8 mouse cellular contexts compared by ENCODE assay signal in genomic region chr12:21227076-21227980, GRCm38 (mm10). TPM values are rescaled to one million over a fixed set of nuclear protein-coding genes. Genes with fewer than 3 reads are reported as not detected.
DNase-seq lines count a peak whose midpoint lies in the region; ATAC-seq and TF ChIP-seq lines count a peak whose summit lies in the region.

No protein-coding gene starts in this region.

- ATAC-seq in heart, embryonic 11.5 days (replicated peaks; ENCODE audit: insufficient number of reproducible peaks, low FRiP score, low TSS enrichment) = peak; percentile 51
- peak; percentile 61 for ATAC-seq in kidney, embryonic 16.5 days (ENCODE audit: low FRiP score, low TSS enrichment)
- peak; percentile 79 for ATAC-seq in stomach, embryonic 16.5 days (ENCODE audit: insufficient read depth, low FRiP score)

- 24% methylated on average over 6 of the region's 6 CpGs for WGBS in heart, embryonic 11.5 days (ENCODE audit: insufficient replicate concordance)
- 54% methylated on average over 6 of the region's 6 CpGs for WGBS in kidney, embryonic 16.5 days
- WGBS in stomach, embryonic 16.5 days = 48% methylated on average over 6 of the region's 6 CpGs

- peaks cover 12% of the 10 kb centered on the region for H3K4me1 ChIP-seq in heart, embryonic 11.5 days (ENCODE audit: control insufficient read depth, insufficient read depth, low read length)
- H3K4me1 ChIP-seq in kidney, embryonic 16.5 days (ENCODE audit: insufficient read depth, low read length) = peaks cover 12% of the 10 kb centered on the region; the same call in 1 of the 2 replicates
- peaks cover 10% of the 10 kb centered on the region for H3K4me1 ChIP-seq in stomach, embryonic 16.5 days (ENCODE audit: control insufficient read depth, insufficient read depth, low read length)

- H3K4me2 ChIP-seq in heart, embryonic 11.5 days = no peak overlapping the region
- H3K4me2 ChIP-seq in kidney, embryonic 16.5 days (replicated peaks; ENCODE audit: low read depth, low read length) = no peak overlapping the region
- no peak overlapping the region for H3K4me2 ChIP-seq in stomach, embryonic 16.5 days (ENCODE audit: low read depth, low read length)

- H3K27ac ChIP-seq in layer of hippocampus, adult 2 months = peak overlapping the region; percentile 81
- H3K27ac ChIP-seq in heart, embryonic 11.5 days (ENCODE audit: low read depth, low read length) = peak overlapping the region; percentile 32; the same call in 1 of the 2 replicates
- H3K27ac ChIP-seq in kidney, embryonic 16.5 days (ENCODE audit: low read length) = 0 out of 2 replicates have a peak overlapping the region, but pooled peaks have one; percentile 26
- H3K27ac ChIP-seq in stomach, embryonic 16.5 days (ENCODE audit: low read length) = peak overlapping the region; percentile 53

- H3K27me3 ChIP-seq in heart, embryonic 11.5 days (ENCODE audit: control insufficient read depth, insufficient read depth, low read length) = no peaks in the 10 kb centered on the region
- no peaks in the 10 kb centered on the region for H3K27me3 ChIP-seq in kidney, embryonic 16.5 days (ENCODE audit: insufficient read depth, low read length)
- H3K27me3 ChIP-seq in stomach, embryonic 16.5 days (ENCODE audit: control insufficient read depth, insufficient read depth, low read length) = no peaks in the 10 kb centered on the region

- DNase-seq in layer of hippocampus, adult 2 months (ENCODE audit: low spot score in 2 of 2) = peak; percentile 24 to 30
- no peak for DNase-seq in layer of hippocampus, adult 8-10 months (ENCODE audit: low spot score in 2 of 2)
- peak; percentile 3 for DNase-seq in T-cell, adult 2 months (ENCODE audit: low spot score)
- peak; percentile 57 to 66 for DNase-seq in cerebellum, postnatal 36 days
- peak; percentile 80 to 87 for DNase-seq in lung, postnatal 4 days

- H3K36me3 ChIP-seq in heart, embryonic 11.5 days (ENCODE audit: control insufficient read depth, insufficient read depth, low read length) = peaks cover 8% of the 10 kb centered on the region; the same call in 1 of the 2 replicates
- peaks cover 17% of the 10 kb centered on the region; the same call in 1 of the 2 replicates for H3K36me3 ChIP-seq in kidney, embryonic 16.5 days (ENCODE audit: insufficient read depth, low read length)
- no peaks in the 10 kb centered on the region for H3K36me3 ChIP-seq in stomach, embryonic 16.5 days (ENCODE audit: control insufficient read depth, insufficient read depth, low read length)

- no peak overlapping the region for H3K4me3 ChIP-seq in layer of hippocampus, adult 2 months
- H3K4me3 ChIP-seq in heart, embryonic 11.5 days (ENCODE audit: low read depth, low read length) = no peak overlapping the region
- H3K4me3 ChIP-seq in kidney, embryonic 16.5 days (ENCODE audit: low read length) = no peak overlapping the region
- H3K4me3 ChIP-seq in stomach, embryonic 16.5 days (replicated peaks; ENCODE audit: low read length) = no peak overlapping the region

- no peaks in the 10 kb centered on the region for H3K9me3 ChIP-seq in heart, embryonic 11.5 days (replicated peaks; ENCODE audit: control insufficient read depth, low read length)
- H3K9me3 ChIP-seq in kidney, embryonic 16.5 days (ENCODE audit: low read length) = no peaks in the 10 kb centered on the region
- no peaks in the 10 kb centered on the region for H3K9me3 ChIP-seq in stomach, embryonic 16.5 days (replicated peaks; ENCODE audit: control insufficient read depth, low read length)

- peak; percentile 77 for TF ChIP-seq CTCF in layer of hippocampus, adult 2 months (conservative IDR thresholded peaks at IDR 0.05)

- no peak overlapping the region for H3K9ac ChIP-seq in heart, embryonic 11.5 days (ENCODE audit: low read depth, low read length)
- no peak overlapping the region for H3K9ac ChIP-seq in kidney, embryonic 16.5 days (replicated peaks; ENCODE audit: low read length)
- H3K9ac ChIP-seq in stomach, embryonic 16.5 days (ENCODE audit: low read length) = no peak overlapping the region

RNA-seq across cellular contexts. Expression of gene Cpsf3, which starts 57.9 kb away (rescaled TPM):
- 10 to 100 TPM; 51.0 to 55.8 TPM for total RNA-seq in layer of hippocampus, adult 2 months (2021)
- 10 to 100 TPM; 52.5 to 62.6 (median 56.5) TPM for total RNA-seq in layer of hippocampus, adult 8-10 months (2022)
- 80.7 and 88.5 TPM in 2 replicates for polyA plus RNA-seq in heart, embryonic 11.5 days (2014; fragmentation: Nextera tagmentation; extraction: Ambion mirVana)
- 118 and 123 TPM in 2 replicates for polyA plus RNA-seq in kidney, embryonic 16.5 days (2015; fragmentation: Nextera tagmentation; extraction: Ambion mirVana)
- polyA plus RNA-seq in stomach, embryonic 16.5 days (2015; fragmentation: Nextera tagmentation; extraction: Ambion mirVana) = 98.1 and 99.5 TPM in 2 replicates

RNA-seq across cellular contexts. Expression of gene Itgb1bp1, which starts 58.8 kb away (rescaled TPM):
- 10 to 100 TPM; 38.4 to 40.8 TPM for total RNA-seq in layer of hippocampus, adult 2 months (2021)
- total RNA-seq in layer of hippocampus, adult 8-10 months (2022) = 10 to 100 TPM; 39.6 to 47.6 (median 42.3) TPM
- 36.6 and 41.6 TPM in 2 replicates for polyA plus RNA-seq in heart, embryonic 11.5 days (2014; fragmentation: Nextera tagmentation; extraction: Ambion mirVana)
- polyA plus RNA-seq in kidney, embryonic 16.5 days (2015; fragmentation: Nextera tagmentation; extraction: Ambion mirVana) = 46.4 and 46.9 TPM in 2 replicates
- 43.9 and 45.2 TPM in 2 replicates for polyA plus RNA-seq in stomach, embryonic 16.5 days (2015; fragmentation: Nextera tagmentation; extraction: Ambion mirVana)

Comparison
In these comparisons a context has a peak if more than half of its experiments do, and no peak if none do; other contexts are left out.
1. DNase-seq: peak in layer of hippocampus, adult 2 months (2 of 2), T-cell, adult 2 months (single experiment), cerebellum, postnatal 36 days (2 of 2) and lung, postnatal 4 days (2 of 2); none in layer of hippocampus, adult 8-10 months (0 of 2).
2. H3K27ac ChIP-seq: peak in every context shown above with its lines; median percentile 81 in layer of hippocampus, adult 2 months; 53 in stomach, embryonic 16.5 days; 32 in heart, embryonic 11.5 days; 26 in kidney, embryonic 16.5 days.
3. Peak in every context shown above with its lines, with median percentiles within 50 percentile points of each other: ATAC-seq.